Mouse (Mus musculus): ENCODE measurements at regions not wholly inside any gene's neighbourhood (a gene's known extent, or its start where the extent isn't known, plus 50 kb on each side); places are given as distances from the start of the nearest gene placed in this dataset.
A peak's percentile ranks its signal among the peaks of the same experiment; 100 is the strongest.

DNA sequence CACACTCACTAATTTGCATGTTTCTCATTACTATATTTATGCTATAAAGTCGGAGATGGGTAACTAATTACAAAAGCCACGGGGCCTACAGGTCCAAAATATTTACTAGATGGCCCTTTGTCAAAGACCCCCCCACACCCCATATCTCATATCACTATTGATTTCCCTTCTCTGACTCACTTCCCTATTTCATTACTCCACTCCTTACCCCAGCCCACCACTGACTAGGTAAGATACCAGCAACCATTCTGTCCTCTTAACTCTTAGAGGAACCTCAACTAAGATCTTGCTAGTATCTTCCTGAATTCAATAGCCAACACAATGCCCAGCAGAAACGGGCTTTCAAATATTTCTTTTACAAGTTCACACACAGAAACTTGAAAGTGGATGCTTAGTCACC lies 187.1 kb upstream of the Cpeb2 start:
- intact Hi-C loops (cut with DNase I): no loop called here
- no peak for DNase-seq

DNA sequence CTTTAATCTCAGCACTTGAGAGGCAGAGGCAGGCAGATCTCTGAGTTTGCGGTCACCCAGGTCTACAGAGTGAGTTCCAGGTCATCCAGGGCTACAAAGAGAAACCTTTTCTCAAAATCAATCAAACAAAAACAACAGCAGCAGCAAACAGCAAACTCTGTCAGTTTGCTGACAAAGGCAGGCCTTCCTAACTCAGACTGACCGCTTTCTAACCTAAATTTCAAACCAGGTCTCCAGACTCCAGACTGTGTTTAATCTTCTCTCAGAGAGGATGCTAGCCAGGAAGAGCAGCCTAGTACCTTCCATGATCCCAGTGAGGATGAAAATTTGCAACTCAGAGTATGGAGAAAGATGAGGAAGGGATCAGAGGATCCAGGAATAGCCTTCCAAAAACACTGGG lies 185.7 kb upstream of the Cpeb2 start:
- DNase-seq: no peak
- intact Hi-C loops (cut with DNase I): no loop called here

DNA sequence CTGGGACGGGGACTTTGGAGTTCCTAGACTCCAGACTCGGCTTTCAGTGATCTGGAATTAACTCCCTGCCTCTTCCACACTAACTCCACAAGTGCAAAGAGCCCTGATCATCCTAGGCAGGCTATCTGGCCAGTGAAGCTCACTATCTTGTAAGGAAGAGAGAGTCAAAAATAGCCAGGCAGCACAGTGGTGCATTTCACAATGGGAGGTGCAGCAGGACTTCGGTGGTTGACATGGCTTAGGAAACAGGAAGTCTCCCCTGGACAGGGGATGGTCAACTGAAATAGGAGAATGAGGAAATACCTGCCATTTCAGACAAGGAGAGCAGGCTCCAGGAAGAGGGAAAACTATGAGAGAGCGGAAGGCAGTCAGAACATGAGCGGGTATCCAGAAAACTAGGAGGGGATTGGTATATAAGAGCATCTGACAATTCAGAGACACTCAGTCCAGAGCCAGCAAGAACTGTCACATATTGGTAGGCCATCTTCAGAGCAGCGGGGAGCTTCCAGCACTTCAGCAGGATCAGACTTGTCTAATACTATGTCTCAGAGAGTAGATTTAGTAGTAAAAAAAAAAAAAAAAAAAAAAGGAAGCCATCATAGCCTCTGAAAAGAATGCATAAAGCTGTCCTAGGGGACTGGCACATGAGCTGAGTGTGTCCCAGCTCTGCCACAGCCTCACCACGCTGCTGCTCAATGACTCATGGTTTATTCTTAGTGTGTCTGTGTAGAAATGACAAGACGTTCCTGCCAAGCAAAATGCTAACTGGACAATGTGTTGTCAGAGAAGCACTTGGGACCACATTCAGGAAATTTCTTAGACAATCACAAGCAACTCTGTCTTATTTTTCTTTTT lies 184.5 kb upstream of the Cpeb2 start:
- intact Hi-C loops (cut with DNase I): no loop called here
- peak; percentile 14 to 33 for DNase-seq

DNA sequence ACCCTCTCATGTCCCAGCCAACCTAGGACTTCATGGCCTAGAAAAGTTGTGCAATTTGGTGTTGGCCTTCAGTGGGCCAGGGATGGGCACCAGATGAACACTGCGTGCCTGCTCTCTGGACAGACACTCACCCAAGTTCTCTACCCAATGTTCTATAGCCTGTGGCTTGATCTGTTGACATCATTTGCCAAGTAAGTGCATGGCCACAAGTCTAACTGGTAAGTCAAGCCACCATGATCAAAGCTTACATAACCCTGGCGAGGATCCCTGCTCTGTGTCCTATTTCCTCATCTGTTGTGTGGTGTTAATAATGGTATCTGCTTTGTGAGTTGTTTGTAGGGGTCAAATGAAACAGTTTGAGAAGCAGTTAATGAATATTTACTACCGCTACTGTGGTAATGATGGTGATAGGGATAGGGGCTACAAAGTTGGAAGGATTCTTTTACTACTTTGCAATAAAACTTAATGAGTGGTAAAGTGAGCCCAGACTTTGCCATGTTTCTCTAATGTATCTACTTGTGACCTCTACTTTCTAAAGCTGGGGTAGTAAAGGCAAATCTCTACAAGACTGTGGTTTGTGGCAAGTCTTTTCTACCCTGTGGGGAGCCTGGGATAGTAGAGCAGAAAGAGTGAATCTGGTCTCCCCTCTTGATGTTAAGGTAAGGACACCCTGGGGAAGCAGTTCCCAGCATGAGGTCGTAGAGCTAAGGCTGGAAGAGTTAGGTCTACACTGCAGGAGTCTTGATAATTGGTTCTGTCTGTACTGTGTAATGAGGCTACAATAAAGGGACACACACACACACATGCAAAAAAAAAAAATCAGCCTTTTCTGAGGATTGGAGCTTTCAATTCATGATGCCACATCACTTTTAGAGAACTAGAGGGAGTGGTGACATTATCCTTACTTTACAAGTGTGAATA lies 183.3 kb upstream of the Cpeb2 start:
- no peak for DNase-seq
- intact Hi-C loops (cut with DNase I): no loop called here

DNA sequence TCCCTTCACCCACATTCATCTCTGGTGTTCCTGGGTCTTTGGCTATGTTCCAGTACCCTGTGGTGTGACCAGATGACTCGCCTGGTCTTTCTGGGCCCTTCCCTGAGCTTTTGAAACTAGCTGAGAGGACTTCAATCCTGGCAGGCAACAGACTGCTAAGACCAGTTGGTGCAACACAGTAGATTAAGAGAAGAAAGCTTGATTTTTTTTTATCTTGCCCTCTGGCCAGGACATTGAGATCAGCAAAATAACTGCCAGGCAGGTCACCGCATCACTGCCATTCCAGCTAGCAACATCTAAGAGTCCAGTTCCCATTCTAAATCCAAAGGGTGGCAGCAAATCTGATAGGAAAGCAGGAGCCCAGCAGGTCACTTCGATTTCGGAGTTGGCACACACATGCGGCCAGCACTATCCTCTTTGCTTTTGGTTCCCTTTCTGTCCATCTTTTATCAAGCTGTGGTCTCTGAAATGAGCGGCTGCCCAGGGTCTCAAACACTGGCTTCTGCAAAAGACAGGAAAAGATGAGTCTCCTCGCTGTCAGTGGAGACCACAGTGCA lies 181.9 kb upstream of the Cpeb2 start:
- intact Hi-C loops (cut with DNase I): no loop called here
- DNase-seq: no peak

DNA sequence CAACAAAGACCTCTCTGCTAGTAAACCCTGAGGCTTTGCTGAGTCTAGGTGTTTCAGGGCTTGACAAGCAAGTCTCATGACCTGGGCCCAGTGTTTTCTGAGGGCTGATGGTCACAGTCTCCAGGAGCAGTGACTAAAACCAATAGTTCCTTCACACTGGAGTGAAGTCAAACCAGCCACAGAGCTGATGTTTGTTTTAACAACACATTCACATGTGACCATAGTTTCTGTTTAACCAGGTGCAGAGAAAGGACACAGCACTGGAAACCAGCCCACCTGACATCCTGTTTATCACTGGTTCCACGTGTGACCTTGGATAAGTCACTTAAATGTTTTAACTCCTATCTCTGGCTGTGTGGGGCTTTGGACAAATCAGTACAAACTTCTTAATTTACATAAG lies 180.3 kb upstream of the Cpeb2 start:
- intact Hi-C loops (cut with DNase I): no loop called here

DNA sequence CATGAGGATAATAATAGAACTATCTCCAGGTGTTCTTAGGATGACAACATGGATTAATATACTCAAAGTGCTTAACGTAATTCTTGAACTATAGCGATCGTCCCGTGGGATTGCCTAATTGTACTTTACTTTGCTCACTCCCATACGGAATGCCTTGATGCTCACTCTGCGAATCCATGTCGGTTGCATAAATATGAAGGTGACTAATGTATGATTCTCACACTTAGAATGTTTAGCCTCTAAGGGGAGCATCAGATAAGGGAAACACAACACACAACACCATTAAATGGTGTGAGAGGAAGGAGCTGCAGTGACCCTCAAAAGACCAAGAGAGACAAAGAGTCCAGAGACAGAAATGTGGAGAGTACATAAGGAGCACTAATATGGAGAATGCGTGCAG lies 178.4 kb upstream of the Cpeb2 start:
- intact Hi-C loops (cut with DNase I): no loop called here
- DNase-seq: no peak

More for the DNA sequence above, 180.3 kb upstream of the Cpeb2 start:
- no peak for DNase-seq

DNA sequence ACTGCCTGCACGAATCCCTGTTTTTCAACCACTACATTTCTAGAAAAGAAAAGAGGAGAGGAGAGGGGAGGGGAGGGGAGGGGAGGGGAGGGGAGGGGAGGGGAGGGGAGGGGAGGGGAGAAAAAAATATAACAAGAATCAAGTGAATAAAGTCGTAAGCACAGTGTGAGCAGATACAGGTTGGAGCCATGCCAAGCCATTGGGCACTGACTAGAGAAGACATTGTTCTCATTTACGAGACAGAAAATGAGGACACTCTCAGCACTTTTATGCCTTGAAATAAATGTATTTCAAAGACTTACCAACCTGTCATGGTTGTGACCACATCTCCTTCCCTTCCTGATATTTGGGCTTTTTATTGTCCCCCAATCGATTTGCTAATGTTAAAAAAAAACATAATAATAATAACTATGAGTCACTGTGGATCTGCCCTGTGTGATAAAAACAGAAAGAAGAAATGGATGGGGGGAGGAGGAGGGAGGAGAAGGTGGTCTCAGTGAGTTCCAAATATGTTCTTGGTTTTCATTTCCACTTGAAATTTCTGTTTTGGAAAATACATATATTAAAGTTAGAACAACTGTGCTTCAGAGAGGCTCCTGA lies 177.8 kb upstream of the Cpeb2 start:
- DNase-seq: no peak

DNA sequence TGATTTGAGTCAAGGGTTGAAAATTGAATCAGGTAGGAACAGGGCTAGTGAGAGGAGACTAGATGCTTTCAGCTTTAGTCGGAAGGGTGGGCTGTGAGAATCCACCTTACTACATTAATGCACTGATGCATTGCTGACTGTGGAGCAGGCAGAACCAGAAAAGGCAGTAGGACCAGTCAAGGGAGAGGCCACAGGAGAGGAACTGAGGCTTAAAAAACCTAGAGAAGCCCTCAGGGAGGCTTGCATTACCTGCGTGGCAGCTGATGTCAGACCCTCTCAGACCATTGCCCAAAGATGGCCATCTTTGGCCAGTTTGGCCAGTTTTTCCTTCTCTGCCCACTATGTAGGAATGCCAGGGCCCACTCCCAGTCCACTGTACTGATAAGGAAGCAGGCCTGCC lies 176.5 kb upstream of the Cpeb2 start:
- DNase-seq: no peak

More for the DNA sequence above, 177.8 kb upstream of the Cpeb2 start:
- intact Hi-C loops (cut with DNase I): no loop called here

DNA sequence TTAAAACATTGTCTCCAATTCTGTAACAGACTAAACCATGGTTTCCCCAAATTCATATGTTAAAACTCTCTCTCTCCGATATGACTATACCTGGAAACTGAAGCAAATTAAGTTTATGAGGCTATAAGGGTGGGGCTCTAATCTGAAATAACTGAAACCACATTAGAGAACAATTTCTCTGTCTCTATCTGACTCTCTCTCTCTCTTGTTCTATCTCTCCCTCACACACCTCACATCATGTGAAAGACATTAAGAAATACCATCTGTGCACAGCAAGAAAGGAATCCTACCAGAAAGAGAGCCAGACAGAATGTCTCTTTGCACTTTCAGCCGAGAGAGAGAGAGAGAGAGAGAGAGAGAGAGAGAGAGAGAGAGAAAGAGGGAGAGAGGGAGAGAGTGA lies 171.7 kb upstream of the Cpeb2 start:
- no peak for DNase-seq
- intact Hi-C loops (cut with DNase I): no loop called here

More for the DNA sequence above, 176.5 kb upstream of the Cpeb2 start:
- intact Hi-C loops (cut with DNase I): no loop called here

DNA sequence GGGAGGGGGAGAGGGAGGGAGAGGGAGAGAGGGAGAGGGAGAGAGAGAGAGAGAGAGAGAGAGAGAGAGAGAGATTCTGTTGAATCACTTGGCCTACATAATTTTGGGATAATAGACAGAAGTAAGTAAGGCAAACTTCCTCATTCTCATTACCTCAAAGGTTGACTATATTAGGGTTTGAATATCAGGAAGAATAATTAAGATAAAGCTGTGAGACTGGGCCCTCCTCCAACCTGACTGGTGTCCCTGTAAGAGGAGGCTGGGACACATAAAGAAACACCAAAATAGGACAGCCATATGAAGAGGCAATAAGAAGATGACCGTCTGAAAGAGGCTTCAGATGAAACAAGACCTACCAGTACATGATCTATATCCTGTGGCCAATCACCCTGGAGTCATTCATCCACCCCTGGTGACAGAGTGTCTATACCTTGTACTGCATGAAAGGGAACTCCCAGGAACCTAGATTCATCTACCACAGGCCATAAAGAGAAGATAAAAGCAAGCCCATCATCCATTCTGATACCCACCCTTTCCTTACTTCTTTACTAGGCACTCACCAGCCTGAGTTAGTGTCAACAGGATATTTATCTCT lies 171.1 kb upstream of the Cpeb2 start:
- intact Hi-C loops (cut with DNase I): no loop called here
- DNase-seq: no peak

DNA sequence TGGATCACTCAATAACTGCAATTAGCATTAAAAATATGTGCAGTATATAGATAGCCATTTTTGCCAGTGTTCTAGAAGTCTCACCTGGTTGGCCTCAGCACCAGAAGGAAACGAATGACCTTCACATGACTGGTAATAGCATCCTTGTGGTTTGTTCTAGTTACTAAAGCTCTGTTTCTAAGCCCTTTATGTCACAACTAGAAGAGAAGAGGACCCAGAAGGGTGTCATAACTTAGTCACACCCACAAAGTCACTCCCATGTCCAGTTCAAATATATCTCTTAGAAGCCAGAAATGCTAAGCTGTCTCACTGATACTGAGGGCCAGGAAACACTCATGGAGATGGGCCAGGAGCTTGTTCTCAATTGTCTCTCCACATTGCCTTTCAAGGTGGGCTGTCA lies 170.5 kb upstream of the Cpeb2 start:
- DNase-seq: no peak
- intact Hi-C loops (cut with DNase I): no loop called here

DNA sequence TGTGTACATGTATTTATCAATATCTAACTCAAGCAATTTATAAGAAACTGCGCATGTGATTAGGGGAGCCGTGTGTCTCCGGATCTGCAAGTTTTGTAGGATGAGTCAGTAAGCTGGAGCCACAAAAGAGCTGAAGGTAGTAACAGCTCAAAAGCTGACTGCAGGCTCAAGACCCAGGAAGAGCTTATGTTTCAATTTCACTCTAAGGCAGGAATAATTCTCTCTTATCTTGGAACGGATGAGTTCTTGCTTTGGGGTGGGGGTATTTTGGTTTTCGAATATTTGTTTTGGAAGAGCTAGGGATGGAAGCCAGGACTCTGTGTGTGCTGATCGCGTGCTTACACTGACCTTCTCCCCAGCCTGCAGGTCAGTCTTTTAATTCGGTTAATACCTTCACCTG lies 169.6 kb upstream of the Cpeb2 start:
- no peak for DNase-seq
- intact Hi-C loops (cut with DNase I): no loop called here

DNA sequence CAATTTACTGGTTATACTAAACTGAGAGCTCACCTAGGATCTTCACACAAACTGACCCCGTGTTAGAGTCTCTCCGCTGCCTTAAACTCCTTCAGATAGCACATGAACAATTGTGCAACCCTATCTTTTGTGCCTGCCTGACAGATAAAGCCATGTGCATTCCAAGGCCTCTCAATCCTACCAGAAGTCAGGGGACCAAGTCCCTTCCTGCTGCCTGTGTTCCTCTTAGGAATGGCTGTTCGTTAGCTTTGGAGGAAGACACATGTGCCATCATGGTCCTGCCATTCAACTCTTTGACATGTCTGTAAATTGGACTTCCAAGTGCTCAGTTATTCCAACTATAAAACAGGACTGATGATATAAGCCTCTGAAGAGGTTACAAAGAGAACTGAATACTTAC lies 161.4 kb upstream of the Cpeb2 start:
- DNase-seq: no peak
- intact Hi-C loops (cut with DNase I): no loop called here

DNA sequence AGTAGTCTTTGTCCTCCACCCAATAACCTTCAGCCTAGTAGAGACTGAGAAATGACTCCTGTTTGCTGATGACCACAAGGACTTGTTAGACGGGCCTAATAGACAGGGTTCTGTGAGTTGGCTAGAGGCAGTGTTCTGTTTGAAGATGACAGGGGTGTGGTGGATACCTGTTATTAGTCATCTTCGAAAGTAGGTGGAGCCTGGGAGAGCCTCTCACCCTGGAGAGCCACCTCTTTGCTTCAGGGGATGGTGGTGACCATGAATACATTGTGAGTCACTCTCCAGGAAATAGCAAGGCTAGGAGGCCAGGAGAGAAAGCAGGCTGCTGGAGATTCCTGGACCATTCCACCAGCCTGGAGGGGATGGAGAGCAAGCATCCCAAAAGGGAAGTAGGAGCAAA lies 160.6 kb upstream of the Cpeb2 start:
- intact Hi-C loops (cut with DNase I): no loop called here
- no peak for DNase-seq

DNA sequence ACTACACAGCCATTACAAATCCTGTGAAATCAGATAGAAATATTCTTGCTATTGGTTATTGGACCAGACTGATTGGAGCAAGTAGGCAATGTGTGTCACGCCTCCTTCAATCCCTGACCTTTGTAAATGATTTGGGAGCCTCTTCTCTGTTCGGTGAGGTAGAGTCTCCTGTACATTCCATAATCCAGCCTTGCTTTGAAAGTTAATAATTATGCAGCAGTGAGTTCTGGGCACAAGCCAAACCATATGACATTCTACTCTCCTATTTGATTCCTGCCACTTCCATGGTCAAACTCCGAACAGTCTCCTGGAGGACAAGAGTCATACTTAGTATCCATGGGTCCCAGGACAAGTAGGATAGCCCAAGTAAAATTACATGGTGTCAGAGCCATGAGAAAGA lies 158.4 kb upstream of the Cpeb2 start:
- DNase-seq: no peak
- intact Hi-C loops (cut with DNase I): no loop called here

DNA sequence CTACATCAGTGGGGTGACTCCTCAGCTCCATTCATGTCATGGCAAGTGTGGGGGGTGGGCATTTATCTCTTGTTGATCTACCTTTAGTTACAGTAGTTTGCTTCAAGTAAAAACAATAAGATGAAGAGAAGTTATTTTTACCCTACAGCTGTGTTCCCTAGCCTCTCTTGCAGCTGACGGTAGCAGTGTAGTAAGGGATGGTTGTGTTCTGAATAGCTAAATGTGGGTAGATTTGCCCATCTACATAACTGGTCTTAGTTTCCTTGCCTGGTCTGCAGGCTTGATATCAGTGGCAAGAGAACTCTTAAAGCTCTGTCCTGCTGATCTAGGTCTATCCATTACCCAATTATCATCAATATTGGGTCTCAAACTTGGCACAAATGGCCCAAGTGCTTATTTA lies 152.7 kb upstream of the Cpeb2 start:
- DNase-seq: no peak
- intact Hi-C loops (cut with DNase I): no loop called here

DNA sequence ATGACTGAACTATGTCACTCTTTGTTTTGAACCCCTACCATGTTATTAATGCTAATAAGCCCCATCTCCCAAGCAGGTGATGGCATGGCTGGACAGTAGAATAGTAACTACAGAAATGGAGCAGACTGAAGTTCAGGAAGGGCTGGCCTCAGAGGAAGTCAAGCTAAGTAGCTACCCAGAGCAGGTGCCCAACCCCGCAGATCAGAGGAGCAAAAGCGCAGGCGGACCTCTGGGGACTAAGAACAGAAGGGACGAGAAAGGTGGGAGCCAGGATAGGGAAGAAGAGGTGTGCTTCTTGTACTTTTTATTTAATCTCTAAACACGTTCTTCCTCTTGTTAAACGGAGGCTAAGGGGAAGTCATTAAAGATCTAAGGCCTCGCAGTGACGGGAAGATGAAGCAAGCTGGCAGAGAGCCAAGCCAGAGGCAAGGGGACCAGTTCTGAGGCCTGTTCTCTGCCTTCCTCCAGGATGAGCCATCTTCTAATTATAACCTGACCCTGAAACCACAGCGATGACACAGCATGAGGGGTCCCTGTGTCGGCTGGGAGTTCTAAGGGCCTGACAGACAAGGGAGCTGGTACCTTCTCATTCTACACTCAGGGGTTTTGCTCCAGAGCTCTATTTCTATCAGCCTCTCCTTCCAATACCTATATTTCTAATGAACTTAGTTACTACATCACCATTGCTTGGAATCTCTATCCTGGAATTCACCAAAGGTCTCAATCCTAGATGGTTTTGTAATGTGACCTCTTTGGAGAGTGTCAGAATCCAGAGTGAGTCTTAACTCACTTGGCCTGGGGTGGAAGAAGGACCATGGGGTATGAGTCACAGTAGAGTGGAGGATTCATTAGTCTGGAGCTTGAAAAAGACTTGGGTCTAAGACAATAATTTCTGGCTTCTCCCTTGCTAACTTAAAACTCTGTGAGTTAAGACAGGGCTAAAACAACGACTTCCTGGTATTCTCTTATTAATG lies 151.1 kb upstream of the Cpeb2 start:
- peak; percentile 12 to 16 for DNase-seq
- intact Hi-C loops (cut with DNase I): no loop called here

DNA sequence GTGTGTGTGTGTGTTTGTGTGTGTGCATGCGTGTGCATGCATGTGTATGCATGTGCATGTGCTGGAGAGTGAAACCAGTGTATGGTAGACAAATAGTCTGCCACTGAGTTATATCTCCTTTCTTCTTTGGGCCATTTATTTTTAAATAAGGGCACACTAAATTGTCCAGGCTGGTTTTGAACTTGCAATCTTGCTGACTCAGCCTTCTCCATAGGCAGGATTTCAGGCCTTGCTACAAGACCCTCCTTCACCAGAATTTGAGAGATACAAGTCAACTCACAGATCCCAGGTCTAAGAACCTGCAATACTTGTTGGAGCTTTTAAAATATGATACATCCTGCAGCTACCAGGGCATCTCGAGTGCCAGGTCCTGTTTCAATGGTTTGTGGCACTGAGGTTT lies 145.9 kb upstream of the Cpeb2 start:
- no peak for DNase-seq
- intact Hi-C loops (cut with DNase I): no loop called here
